Mouse (Mus musculus): ENCODE data around the gene Tnk2.

Gene Tnk2

DNA sequence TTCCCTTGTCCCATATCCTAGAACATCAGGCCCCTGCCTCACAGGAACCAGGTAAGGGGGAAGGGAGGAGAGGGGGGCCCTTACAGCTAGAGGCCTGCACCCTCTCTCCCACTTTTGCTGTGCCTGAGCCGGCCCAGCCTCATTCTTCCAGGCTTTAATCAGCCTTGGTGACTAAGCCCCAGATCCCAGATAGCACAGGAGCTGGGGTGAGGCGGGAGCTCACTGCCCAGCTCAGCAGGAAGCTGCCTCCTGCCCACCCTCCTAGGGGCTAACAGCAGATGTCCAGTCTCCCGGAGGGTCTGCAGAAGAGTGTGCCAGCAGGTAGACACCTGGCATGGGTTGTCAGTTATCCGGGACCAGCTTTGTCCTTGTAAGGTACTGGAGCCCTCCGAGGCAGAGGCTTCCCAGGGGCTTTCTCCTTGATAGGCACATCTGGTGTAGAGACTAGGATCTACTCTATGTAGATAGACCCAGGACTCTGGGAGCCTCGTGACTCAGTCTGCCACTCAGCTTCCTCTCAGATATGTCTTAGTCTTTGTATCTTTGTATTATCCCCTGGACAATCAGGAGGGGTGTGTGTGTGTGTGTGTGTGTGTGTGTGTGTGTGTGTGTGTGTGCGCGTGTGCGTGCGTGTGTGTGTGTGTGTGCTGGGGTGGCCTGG lies 33.5 kb downstream of the Tnk2 start:
- DNase-seq (ENCODE audit: low spot score in 2 of 2) = peak in 1 of 2 experiments; percentile 4

DNA sequence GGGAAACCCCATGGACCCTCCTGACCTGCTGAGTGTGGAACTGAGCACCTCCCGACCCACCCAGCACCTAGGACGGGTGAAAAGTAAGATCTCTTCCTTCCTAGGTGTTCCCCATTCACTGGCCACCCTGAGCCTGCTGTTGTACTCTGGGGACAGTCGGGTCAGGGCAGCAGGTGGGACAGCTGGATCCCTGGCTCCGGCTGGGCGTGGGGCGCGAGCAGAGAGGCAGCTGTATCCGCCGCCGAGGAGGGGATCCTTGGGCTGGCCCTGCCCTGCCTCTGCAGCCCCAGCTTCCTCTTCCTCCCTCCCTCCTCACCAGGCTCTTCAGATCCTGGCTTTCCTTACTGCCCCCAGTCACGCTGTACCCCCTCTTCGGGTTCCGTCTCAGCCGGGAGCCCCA lies 34.2 kb downstream of the Tnk2 start:
- peak in 1 of 2 experiments; percentile 15 for DNase-seq (ENCODE audit: low spot score in 2 of 2)

DNA sequence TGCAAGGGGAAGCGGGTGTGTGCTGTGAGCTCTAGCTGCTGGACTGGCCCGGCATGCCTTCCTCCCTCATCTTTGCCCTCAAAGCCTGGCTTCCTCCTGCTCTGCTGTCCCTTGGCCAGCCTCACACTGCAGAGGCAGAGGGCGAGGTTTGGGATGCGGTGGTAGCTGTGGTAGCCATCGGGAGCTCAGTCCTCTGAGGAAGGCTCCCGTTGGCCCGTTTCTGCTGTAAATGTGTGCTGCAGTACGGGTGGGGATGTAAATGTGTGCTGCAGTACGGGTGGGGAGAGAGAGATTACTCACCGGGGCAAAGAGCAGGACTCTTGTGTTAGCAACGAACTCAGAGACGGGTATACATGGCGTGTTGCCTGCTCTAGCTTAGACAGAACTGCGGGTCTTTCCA lies 35.1 kb downstream of the Tnk2 start:
- no peak for DNase-seq (ENCODE audit: low spot score in 2 of 2)

DNA sequence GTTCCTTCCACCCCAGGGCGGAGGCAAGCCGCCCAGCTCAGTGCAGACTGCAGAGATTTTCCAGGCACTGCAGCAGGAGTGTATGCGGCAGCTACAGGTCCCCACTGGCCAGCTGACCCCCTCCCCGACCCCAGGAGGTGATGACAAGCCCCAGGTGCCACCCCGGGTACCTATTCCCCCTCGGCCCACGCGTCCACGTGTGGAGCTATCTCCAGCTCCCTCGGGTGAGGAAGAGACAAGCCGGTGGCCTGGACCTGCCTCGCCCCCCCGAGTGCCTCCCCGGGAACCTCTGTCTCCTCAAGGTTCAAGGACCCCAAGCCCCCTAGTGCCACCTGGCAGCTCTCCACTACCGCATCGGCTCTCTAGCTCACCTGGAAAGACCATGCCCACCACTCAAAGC lies 36.3 kb downstream of the Tnk2 start:
- DNase-seq (ENCODE audit: low spot score in 2 of 2) = peak in 1 of 2 experiments; percentile 6

DNA sequence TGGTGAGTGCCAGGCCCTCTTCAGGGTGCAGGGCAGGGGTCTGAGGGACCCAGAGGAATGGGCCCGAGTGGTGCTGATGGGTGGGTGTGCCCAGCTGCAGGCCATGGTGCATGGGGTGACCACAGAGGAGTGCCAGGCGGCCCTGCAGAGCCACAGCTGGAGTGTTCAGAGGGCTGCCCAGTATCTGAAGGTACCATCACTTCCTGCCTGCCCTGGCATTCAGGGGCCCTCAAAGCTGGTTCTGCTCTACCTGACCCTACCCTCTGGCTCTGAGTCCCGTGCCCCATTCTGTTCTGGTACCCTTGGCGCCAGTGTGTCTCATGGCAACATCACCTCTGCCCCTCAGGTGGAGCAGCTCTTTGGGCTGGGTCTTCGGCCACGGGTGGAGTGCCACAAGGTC lies 37.1 kb downstream of the Tnk2 start:
- DNase-seq (ENCODE audit: low spot score in 2 of 2) = peak in 1 of 2 experiments; percentile 10

DNA sequence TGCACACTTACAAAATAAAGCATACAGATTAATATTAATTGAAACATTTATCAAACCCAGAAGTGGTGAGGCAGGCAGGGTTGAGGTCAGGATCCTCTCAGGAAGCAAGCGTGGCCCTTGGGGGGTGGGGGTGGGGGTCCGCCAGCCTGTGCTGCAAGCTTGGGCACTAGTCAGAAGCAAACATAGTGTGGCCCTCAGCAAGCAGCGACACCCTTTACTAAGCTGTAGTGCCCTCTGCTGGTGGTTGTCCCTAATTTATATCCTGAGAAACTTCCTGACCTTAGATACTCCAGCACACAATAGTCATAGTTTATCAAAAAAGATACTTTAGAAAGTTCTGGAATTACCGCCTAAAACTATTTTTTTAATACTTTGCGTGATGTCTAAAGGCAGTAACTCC lies 38.5 kb downstream of the Tnk2 start:
- peak; percentile 73 to 87 for DNase-seq (ENCODE audit: low spot score in 2 of 2)

DNA sequence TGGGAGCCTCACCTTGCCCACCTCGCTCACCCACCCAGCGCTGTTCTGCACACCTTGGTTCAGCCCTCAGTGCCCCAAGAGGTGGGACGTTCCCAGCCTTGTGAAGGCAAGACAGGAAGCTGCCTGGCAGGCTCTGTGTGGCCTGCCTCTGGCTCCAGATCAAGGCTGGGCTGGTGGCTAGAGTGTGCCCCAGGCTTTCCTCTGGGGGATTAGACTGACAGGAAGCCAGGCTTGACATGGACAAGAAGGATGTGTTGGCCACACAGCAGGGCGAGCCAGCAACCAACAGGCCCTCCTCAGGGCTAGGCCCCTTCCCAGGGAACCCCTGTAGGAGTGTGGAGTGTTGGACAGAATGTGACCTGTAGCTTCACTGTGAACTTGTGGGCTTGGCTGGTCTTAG lies 39.2 kb downstream of the Tnk2 start:
- peak in 1 of 2 experiments; percentile 19 for DNase-seq (ENCODE audit: low spot score in 2 of 2)

DNA sequence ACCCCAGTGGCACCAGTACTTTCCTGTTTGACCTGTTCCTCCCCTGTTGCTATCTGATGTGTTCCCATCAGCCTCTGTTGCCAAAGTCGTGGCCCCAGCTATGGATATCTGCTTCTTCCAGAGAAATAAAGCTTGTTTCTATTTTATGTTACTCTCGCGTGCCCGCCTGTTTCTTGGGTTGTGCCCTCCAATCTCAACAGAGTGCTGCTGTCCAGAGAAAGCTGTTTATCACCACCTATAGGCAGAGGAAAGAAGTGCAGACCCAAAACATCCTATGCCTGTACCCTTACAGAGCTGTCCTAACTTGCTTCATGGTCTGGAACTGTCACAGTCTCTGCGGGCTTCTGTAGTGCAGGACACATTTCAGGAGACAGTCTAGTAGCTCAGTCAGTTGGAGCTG lies 39.7 kb downstream of the Tnk2 start:
- DNase-seq (ENCODE audit: low spot score in 2 of 2) = peak; percentile 38 to 58

DNA sequence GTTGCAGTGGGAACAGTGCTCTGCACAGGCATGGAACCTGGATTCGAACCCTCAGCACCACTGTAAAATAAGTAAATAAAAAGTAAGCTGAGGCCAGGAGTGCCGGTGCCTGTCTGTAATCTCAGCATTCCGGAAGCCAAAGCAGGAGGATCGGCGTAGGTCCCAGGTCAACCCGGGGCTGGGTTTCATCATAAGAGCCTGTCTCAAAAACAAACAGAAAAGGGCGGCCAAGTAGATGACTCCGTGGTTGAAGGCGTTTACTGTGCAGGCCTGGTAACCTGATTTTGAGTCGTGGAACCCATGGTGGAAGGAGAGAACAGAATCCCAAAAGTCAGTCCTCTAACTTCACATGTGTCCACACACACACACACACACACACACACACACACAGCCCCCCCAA lies 41.7 kb downstream of the Tnk2 start:
- no peak for DNase-seq (ENCODE audit: low spot score in 2 of 2)

DNA sequence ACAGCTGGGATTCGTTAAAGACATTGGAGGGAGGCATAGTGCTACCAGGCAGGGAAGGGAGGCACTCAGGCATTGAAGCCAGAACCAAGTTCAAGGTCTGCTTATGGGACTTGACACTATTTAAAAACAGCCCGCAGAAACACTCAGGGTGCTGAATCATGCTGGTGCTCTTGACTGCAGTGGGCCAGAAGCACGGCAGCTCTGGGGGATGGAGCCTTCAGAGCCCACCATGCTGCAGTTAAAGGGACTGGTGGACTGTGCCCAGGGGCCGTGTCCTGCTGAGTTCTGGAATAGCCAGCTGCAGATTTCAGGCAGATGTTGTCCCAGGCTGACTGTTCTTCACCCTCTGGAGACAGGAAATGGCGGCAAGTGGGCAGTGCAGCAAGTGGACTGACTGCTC lies 42.3 kb downstream of the Tnk2 start:
- DNase-seq (ENCODE audit: low spot score in 2 of 2) = no peak

DNA sequence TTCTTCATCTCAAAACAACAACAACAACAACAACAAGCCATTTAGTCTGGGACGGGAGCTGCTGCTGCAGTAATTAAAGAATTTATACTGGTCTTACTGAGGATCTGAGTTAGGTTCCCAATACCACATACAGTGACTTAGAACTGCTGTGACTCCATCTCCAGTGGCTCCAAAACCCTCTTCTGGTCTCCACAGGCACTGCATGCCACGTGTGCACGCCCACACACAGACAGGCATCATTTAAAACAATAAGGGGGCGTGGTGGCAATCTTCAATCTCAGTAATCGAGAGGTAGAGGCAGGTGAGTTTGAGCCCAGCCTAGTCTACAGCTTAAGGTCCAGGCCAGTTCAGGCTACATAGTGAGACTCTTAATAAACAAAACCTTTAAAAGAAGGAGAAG lies 43.5 kb downstream of the Tnk2 start:
- no peak for DNase-seq (ENCODE audit: low spot score in 2 of 2)

DNA sequence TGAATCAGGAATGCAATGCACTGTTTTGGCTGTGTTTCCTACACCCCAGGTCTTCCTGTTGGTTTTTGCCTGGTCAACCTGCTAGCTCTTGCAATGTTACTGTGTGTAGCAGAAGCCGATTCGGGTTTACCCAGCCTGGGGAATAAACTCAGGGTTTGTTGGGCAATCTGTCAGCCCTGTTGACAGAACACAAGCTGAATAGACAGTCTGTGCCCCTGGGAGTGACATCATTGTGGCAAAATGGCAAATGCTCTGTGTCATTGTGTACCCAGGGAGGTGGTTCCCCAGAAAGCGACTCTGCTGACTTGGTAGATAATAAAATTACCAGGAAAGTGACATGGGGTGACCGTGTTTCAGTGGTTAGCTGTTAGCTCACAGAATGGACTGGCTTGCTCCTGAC lies 45.1 kb downstream of the Tnk2 start:
- no peak for DNase-seq (ENCODE audit: low spot score in 2 of 2)

DNA sequence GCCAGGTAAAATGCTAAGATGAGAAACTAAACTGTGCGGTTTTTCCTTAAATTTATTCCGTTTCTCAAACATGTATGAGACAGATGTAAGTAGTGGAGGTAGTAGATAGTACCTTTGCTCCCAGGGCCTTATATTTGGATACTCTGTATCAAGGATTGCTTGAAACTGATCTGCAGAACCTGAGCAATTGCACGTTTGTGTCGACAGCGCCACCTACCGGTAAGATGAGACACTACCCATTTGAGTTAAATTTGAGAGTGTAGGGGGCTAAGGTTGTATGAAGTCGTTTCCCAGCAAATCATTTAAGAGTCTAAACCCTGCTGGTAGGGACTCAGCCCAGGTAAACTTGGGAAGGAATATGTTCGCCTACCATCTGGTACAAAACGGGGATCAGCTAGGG lies 45.8 kb downstream of the Tnk2 start:
- peak; percentile 70 to 83 for DNase-seq (ENCODE audit: low spot score in 2 of 2)

DNA sequence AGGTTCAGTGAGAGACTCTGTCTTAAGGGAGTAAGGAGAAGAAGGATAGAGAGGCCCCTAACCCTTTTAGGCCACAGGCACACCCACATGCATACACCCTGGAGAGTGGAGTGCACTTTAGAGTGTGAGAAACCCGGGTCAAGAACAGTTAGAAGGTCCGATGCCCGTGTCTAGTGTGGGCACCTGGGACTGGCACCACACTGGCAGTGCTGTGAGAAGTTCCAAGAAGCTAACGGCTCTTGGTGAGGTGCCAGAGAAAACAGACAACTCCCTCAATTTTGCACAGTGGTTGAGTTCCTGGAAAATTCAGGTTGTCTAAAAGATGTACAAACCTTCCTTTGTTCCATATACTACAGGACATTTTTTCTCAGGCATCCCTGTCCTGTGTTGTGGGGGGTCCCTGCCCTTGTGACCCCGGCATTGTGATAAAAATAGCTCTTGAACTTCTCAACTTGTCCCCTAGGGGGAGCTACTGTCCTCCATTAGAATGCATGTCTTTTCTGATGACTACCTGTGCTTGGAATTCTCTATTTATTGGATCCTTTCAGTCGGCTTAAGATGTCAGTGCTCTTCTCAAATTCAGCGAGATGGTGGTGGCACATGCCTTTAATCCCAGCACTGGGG lies 53.3 kb downstream of the Tnk2 start:
- no peak for DNase-seq (ENCODE audit: low spot score in 2 of 2)

DNA sequence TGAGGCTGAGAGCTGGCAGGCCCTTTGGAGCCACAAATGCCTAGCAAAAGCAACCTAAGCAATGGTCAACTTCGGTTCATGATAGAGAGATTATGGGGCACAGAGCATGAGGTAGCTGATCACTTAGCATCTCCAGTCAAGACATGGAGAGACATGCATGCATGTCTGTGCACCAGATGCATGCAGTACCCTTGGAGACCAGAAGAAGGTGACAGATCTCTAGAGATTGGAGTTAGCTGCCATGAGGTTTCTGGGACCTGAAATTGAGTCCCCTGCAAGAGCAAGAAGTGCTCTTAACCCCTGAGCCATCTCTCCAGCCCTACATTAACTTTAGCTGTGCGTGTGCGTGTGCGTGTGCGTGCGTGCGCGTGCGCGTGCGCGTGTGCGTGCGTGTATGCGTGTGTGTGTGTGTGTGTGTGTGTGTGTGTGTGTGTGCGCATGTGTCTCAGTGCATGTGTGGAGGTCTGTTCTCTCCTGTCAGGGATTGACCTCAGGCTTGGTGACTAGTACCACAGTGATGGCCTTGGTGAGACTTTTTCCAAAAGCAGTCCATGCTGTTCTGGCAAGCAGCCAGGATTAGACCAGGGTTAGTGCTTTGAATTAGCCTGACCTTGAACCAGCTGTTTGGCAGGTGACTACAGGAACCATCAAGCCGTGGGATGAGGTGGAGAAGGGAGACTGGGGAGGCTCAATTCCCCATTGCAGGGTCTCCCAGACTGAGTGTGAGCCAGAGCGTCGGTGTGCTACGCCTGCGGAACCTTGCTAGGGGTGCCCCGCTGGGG lies 54.2 kb downstream of the Tnk2 start:
- DNase-seq (ENCODE audit: low spot score in 2 of 2) = no peak

DNA sequence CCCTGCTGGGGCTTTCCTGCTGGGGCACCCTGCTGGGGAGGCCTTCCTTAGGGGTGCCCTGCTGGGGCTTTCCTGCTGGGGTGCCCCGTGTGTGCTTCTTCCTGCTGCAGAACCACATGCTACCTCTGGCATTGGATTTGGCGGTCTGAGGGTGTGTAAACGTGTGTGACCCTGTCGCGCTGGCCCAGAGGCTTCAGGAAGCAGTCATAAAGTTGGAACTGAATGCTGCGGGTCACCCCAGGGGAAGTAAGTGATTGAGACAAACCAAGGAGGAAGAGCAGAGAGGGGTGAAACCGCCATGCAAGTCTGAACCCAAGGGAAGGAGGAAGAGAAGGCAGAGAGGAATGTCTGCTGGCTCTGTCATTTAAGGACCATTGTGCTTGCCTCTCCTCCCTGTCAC lies 54.9 kb downstream of the Tnk2 start:
- DNase-seq (ENCODE audit: low spot score in 2 of 2) = no peak

DNA sequence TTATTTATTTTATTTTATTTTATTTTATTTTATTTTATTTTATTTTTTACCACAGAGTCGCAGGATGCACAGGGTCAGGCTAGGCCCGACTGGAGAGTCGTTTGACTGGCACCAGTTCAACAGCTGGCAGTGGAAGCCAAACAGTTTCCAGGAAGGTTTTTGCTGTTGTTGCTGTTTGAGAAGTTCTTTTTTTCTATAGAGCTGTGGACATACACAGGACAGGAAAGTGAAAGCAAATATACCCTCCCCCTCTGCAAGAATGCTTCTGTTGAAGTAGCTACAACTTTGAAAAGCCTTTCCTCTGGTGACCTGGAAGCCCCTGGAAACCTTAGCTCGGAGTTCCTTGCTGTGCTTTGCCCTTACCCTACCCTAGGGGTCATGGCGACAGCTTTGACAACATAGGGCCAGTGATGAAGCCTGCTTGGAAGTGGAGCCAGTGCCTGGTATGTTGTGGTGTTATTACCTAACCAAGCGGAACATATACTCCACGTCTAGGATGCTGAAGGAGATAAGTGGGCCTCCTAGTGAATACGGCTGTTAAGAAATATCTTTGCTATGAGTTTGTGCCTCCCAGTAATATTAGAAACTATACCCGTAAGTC lies 59.7 kb downstream of the Tnk2 start:
- DNase-seq (ENCODE audit: low spot score in 2 of 2) = no peak

DNA sequence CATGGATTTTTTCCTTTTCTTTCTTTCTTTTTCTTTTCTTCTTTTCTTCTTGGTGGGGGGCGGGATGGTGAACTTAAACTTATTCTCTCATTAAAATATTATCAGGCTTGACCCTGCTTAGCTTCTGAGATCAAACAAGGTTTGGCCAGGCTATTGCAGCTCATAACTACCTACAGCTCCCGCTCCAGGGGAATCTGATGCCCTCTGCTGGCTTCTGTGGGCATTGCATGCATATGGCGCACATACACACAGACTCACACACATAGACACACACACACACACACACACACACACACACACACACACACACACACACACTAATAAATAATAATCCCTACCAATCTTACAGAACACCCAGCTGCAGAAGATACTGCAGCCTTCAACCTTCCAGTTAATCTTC lies 61.9 kb downstream of the Tnk2 start:
- DNase-seq (ENCODE audit: low spot score in 2 of 2) = no peak

DNA sequence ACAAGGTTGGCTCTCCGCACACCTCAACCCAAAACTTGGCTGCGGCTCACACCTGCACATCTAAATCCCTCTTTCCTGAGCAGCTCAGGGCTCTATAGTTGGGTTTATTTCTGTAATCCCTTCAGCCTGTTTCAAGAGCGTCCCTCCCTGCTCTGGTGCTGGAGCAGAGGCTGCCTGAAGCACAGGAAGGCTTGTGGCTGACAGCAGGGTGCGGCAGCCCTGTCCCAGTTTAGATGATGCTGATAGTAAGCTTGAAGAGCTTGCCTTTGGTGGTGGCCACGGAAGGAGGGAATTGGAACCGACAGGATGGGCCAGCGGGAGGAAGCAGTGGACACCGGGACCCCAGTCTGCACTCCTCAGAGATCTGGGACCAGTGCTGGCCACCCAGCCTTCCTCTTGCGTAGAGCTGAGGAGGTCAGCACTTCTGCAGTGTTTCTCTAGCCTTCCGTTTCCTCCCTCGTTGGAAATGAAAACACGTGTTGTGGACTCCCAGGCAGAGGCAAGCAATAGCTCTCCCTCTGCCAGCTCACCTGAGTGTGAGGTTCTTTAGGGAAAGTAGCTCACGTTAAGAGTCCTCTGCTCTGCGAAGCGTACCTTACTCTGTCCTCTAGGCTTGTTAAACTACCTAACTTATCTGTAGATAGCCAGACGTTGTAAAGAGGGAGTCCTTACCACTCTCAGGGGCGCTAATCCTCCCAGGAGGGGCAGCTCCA lies 63.6 kb downstream of the Tnk2 start:
- DNase-seq (ENCODE audit: low spot score in 2 of 2) = no peak

DNA sequence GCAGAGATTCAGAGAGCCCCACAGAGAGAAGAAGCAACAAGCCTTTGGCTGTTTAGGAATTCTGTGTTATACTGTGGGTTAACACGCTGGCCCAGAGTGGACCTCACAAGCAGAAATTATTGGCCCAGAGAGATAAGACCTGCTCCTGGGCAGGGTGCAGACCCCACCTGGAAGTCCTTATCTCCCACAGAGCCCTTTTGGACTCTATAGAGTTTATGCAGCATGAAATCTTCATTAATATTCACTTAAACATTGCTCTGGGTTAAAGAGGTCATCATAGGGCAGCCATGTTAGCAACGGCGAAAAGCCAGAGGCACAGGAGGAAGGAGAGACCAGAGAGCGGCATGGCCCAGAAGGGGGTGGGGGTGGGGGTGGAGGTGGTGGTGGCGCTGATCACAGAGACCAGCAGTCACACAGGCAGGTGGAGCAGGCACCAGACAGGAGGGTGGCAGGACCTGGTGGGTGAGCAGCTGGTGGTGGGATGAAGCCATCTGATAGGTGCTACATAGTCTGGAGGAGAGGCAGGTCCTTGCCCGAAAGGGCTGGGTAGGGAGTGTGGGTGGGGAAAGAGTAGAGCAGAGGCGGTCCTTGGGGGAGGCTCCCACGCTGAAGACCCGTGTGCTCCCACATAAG lies 64.3 kb downstream of the Tnk2 start:
- no peak for DNase-seq (ENCODE audit: low spot score in 2 of 2)

DNA sequence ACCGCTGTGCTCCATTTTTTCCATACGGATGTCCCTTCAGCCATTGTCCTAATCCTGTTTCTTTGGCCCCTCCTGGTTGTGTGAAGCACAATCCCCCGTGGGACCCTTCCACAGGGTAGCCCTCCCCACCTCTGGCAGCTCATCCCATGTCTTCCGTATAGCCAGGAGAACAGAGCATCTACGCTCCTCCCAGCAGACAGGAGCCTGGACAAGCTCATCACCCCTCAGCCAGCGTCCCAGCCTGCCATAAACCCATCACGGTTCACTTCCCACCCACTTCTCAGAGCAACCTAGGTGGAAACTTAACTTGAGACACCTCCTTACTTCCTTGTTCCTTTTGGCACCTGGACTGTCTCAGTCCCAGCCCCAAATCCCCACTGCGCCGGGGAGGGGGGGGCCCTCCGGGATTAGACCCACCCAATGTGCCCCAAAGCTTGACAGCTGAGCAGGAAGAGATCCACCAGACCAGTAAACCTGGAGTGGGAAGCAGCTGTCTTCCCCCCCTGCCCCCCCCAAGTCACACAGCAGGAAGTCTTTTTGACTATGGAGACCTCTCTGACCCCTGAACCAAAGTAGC lies 64.9 kb downstream of the Tnk2 start:
- DNase-seq (ENCODE audit: low spot score in 2 of 2) = no peak
